Mouse (Mus musculus): Measurements from ENCODE around the gene Mcrip2. TPM values are rescaled to one million over a fixed set of nuclear protein-coding genes. Genes with fewer than 3 reads are reported as not detected.

Mcrip2 gene
- total RNA-seq, 1 experiment, result 12.3 TPM

GRCm38 (mm10) chr17:25843636-25844395 is 24.7 kb downstream of the Mcrip2 start:
- TF ChIP-seq CHD2 (IDR thresholded peaks at IDR 0.05; ENCODE audit: low read depth, low read length) (no peak), MAFK (IDR thresholded peaks at IDR 0.05; ENCODE audit: insufficient read depth, low read depth, low read length) (no peak), ZC3H11A (IDR thresholded peaks at IDR 0.05; ENCODE audit: borderline replicate concordance, low read depth, low read length) (no peak), ZNF384 (IDR thresholded peaks at IDR 0.05; ENCODE audit: low read depth, low read length) (no peak), HCFC1 (IDR thresholded peaks at IDR 0.05; ENCODE audit: borderline replicate concordance, insufficient read depth, low read length) (no peak)
- Histone ChIP-seq H3K36me3 (ENCODE audit: control insufficient read depth, insufficient read depth, low read length, poor library complexity, severe bottlenecking) (peaks cover 42% of the 10 kb centered on the region), H3K4me3 (ENCODE audit: insufficient read depth in 1 of 2, low read depth in 1 of 2, low read length in 2 of 2, poor library complexity in 1 of 2, severe bottlenecking in 1 of 2) (peak overlapping the region; percentile 88 to 93), H3K9ac (ENCODE audit: insufficient read depth, low read depth, low read length, poor library complexity, severe bottlenecking) (peak overlapping the region; percentile 94), H3K27ac (ENCODE audit: insufficient read depth, low read depth, low read length, poor library complexity, severe bottlenecking) (peak overlapping the region; percentile 22; the same call in 1 of the 2 replicates), H3K9me3 (ENCODE audit: control insufficient read depth, insufficient read depth, low read depth, low read length) (no peaks in the 10 kb centered on the region), H3K4me1 (ENCODE audit: control insufficient read depth in 2 of 2, insufficient read depth in 2 of 2, low read length in 2 of 2, poor library complexity in 1 of 2) (peaks cover 2 to 6% of the 10 kb centered on the region in 2 experiments; a peak in 1 of 4 replicates)
- no peak for DNase-seq (ENCODE audit: low read depth, low spot score)
- in situ Hi-C loops (cut with MboI; ENCODE audit: low sequenced_read_pairs in 2 of 2, unreplicated experiment in 2 of 2), result no loop called here

- in situ Hi-C loops (cut with MboI; ENCODE audit: low sequenced_read_pairs in 2 of 2, unreplicated experiment in 2 of 2), result no loop called here
- Histone ChIP-seq H3K36me3 (ENCODE audit: control insufficient read depth, insufficient read depth, low read length, poor library complexity, severe bottlenecking) (peaks cover 44% of the 10 kb centered on the region), H3K9me3 (ENCODE audit: control insufficient read depth, insufficient read depth, low read depth, low read length) (no peaks in the 10 kb centered on the region), H3K27ac (ENCODE audit: insufficient read depth, low read depth, low read length, poor library complexity, severe bottlenecking) (no peak overlapping the region), H3K4me1 (ENCODE audit: control insufficient read depth in 2 of 2, insufficient read depth in 2 of 2, low read length in 2 of 2, poor library complexity in 1 of 2) (peaks cover 2 to 6% of the 10 kb centered on the region in 2 experiments; a peak in 1 of 4 replicates), H3K9ac (ENCODE audit: insufficient read depth, low read depth, low read length, poor library complexity, severe bottlenecking) (no peak overlapping the region), H3K4me3 (ENCODE audit: insufficient read depth in 1 of 2, low read depth in 1 of 2, low read length in 2 of 2, poor library complexity in 1 of 2, severe bottlenecking in 1 of 2) (peak overlapping the region in 1 of 2 experiments; percentile 88; a peak in 1 of 4 replicates)
- TF ChIP-seq MAFK (IDR thresholded peaks at IDR 0.05; ENCODE audit: insufficient read depth, low read depth, low read length) (no peak), ZC3H11A (IDR thresholded peaks at IDR 0.05; ENCODE audit: borderline replicate concordance, low read depth, low read length) (no peak), CHD2 (IDR thresholded peaks at IDR 0.05; ENCODE audit: low read depth, low read length) (no peak), ZNF384 (IDR thresholded peaks at IDR 0.05; ENCODE audit: low read depth, low read length) (no peak), HCFC1 (IDR thresholded peaks at IDR 0.05; ENCODE audit: borderline replicate concordance, insufficient read depth, low read length) (no peak)
- DNase-seq (ENCODE audit: low read depth, low spot score), result no peak
Measured at GRCm38 (mm10) chr17:25843122-25843521, 25.4 kb downstream of the Mcrip2 start.

GRCm38 (mm10) chr17:25842509-25842908 is 26.1 kb downstream of the Mcrip2 start:
- DNase-seq (ENCODE audit: low read depth, low spot score), result no peak
- Histone ChIP-seq H3K27ac (ENCODE audit: insufficient read depth, low read depth, low read length, poor library complexity, severe bottlenecking) (no peak overlapping the region), H3K9me3 (ENCODE audit: control insufficient read depth, insufficient read depth, low read depth, low read length) (no peaks in the 10 kb centered on the region), H3K9ac (ENCODE audit: insufficient read depth, low read depth, low read length, poor library complexity, severe bottlenecking) (no peak overlapping the region), H3K4me1 (ENCODE audit: control insufficient read depth in 2 of 2, insufficient read depth in 2 of 2, low read length in 2 of 2, poor library complexity in 1 of 2) (peaks cover 2 to 9% of the 10 kb centered on the region in 2 experiments; a peak in 1 of 4 replicates), H3K4me3 (ENCODE audit: insufficient read depth in 1 of 2, low read depth in 1 of 2, low read length in 2 of 2, poor library complexity in 1 of 2, severe bottlenecking in 1 of 2) (no peak overlapping the region), H3K36me3 (ENCODE audit: control insufficient read depth, insufficient read depth, low read length, poor library complexity, severe bottlenecking) (peaks cover 49% of the 10 kb centered on the region)
- TF ChIP-seq ZC3H11A (IDR thresholded peaks at IDR 0.05; ENCODE audit: borderline replicate concordance, low read depth, low read length) (no peak), HCFC1 (IDR thresholded peaks at IDR 0.05; ENCODE audit: borderline replicate concordance, insufficient read depth, low read length) (no peak), MAFK (IDR thresholded peaks at IDR 0.05; ENCODE audit: insufficient read depth, low read depth, low read length) (no peak), CHD2 (IDR thresholded peaks at IDR 0.05; ENCODE audit: low read depth, low read length) (no peak), ZNF384 (IDR thresholded peaks at IDR 0.05; ENCODE audit: low read depth, low read length) (no peak)
- in situ Hi-C loops (cut with MboI; ENCODE audit: low sequenced_read_pairs in 2 of 2, unreplicated experiment in 2 of 2), result no loop called here

GRCm38 (mm10) chr17:25841117-25841880 is 27.3 kb downstream of the Mcrip2 start, which contains the start of gene Gm20683:
Gene Gm20683, minus strand, starts transcription at chr17:25841763.
- Histone ChIP-seq H3K36me3 (ENCODE audit: control insufficient read depth, insufficient read depth, low read length, poor library complexity, severe bottlenecking) (peaks cover 49% of the 10 kb centered on the region), H3K4me1 (ENCODE audit: control insufficient read depth in 2 of 2, insufficient read depth in 2 of 2, low read length in 2 of 2, poor library complexity in 1 of 2) (peaks cover 2 to 14% of the 10 kb centered on the region in 2 experiments; a peak in 1 of 4 replicates)
- in situ Hi-C loops (cut with MboI; ENCODE audit: low sequenced_read_pairs in 2 of 2, unreplicated experiment in 2 of 2), result no loop called here

More at GRCm38 (mm10) chr17:25841117-25841880, 27.3 kb downstream of the Mcrip2 start, which contains the start of gene Gm20683:
- Histone ChIP-seq H3K9ac (ENCODE audit: insufficient read depth, low read depth, low read length, poor library complexity, severe bottlenecking) (no peak within 1 kb of the TSS), H3K4me3 (ENCODE audit: insufficient read depth in 1 of 2, low read depth in 1 of 2, low read length in 2 of 2, poor library complexity in 1 of 2, severe bottlenecking in 1 of 2) (no peak within 1 kb of the TSS), H3K27ac (ENCODE audit: insufficient read depth, low read depth, low read length, poor library complexity, severe bottlenecking) (no peak within 1 kb of the TSS), H3K9me3 (ENCODE audit: control insufficient read depth, insufficient read depth, low read depth, low read length) (no peaks in the 10 kb centered on the region)
- TF ChIP-seq ZC3H11A (IDR thresholded peaks at IDR 0.05; ENCODE audit: borderline replicate concordance, low read depth, low read length) (no peak), HCFC1 (IDR thresholded peaks at IDR 0.05; ENCODE audit: borderline replicate concordance, insufficient read depth, low read length) (no peak), ZNF384 (IDR thresholded peaks at IDR 0.05; ENCODE audit: low read depth, low read length) (no peak)
- no peak for DNase-seq (ENCODE audit: low read depth, low spot score)
